Mouse (Mus musculus) frontal cortex, postnatal 25 days (tissue): ENCODE results near the gene Slc28a3.

Experiments
- DNase-seq, 2 experiments: peaks; one replicate each; pipeline ENCODE4 v3.0.0; 2022; ENCODE audit warnings: low spot score in 2 of 2

Gene Slc28a3

DNA sequence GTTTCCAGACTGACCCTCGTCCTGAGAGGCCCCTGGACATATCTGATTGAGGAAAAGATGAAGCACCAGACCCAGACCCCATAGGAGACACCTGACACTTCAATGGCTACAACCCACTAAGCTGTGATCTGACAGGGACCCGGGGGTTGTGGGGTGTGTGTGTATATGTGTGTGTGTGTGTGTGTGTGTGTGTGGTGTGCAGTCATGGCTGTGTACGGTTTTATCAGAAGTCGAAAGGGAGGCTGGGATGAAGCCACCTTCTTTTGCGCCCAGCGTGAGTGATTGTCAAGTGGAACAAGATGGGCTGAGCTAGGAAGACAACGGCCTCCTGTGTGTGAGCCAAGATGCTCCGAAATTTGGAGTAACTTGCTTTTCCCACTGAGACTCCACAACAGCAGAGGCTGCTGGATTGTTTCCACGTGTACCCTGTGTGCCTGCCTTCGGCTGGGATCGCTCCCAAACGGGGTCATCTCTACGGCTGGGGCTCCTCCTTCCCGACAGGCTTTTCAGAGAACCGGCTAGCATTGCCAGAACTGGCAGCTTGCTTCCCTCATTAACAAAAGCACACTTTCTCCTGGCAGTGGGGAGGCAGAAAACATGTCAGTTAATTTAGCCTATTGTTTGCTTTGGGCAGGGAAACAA is 50.1 kb downstream of the Slc28a3 start:
- no peak for DNase-seq

DNA sequence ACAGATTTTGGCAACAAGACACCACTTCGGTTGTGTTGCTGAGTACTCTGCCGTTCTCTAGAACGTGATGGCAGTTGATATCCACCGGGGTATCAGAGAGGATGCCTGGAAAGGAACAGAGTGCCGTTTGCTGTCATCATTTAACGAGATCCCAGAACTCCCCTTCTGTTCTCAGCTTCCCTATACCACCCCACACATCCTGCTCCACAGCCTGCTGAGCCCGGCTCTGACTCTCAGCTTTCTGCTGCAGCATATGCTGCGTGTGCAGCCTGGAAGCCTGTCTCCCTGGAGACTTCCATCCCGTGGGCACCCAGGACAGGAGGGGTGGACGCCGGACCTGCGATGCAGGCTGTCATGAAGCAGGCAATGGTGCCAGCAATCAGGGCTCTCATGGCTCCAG is 52.5 kb downstream of the Slc28a3 start:
- peak in 1 of 2 experiments; percentile 17 for DNase-seq

DNA sequence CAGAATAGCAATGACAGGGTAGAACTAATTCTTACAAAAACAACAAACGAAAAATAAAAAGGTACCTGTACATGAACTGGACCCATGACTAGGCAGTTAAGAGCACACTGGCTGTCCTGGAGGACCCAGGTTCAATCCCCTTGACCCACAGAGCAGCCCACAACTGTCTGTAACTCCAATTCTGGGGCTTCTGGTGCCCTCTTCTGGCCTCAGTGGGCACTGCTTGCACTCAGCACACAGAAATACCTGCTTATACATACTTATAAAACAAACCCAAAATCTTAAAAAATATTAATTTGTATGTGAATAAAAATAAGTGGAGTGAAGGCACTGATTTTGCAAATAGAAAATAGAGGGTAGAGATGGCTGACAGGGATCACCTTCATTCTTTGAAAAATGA is 54.7 kb downstream of the Slc28a3 start:
- DNase-seq: no peak

DNA sequence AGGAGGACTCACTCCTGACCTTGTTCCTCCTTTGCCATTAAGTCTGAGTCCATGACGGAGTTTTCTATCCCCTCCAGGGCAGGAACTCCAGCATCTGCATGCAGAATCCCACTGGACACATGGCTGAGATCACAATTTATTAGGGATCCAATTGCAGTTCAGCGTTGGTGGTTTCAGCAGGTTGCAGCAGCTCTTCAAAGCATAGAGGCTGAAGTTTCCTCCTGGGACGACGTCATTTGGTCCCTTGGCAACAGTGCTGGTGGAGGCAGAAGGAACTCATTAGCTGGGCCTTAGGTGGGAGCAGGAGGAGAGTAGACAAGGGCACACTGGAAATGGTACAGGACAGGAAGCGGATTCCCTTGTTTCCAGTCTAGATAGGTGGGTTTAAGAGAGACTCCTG is 55.1 kb downstream of the Slc28a3 start:
- DNase-seq: no peak

DNA sequence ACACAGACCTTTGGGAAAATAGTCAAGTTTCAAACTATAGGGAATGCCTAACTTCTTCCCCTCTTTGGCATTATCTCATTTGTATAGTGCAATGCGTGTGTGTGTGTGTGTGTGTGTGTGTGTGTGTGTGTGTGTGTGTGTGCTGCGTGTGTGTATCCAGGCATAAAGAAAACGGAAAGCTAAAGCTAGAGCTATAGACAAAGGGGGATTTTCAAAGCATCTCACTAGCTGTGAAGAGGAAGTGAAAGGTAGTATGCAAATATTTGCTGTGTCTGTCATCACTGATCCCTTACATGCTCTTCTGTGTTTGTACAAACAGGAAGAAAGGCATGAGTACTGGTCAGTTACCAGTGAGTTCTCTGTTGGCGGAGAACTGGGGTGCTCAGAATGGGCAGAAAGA is 58.8 kb downstream of the Slc28a3 start:
- DNase-seq: no peak

DNA sequence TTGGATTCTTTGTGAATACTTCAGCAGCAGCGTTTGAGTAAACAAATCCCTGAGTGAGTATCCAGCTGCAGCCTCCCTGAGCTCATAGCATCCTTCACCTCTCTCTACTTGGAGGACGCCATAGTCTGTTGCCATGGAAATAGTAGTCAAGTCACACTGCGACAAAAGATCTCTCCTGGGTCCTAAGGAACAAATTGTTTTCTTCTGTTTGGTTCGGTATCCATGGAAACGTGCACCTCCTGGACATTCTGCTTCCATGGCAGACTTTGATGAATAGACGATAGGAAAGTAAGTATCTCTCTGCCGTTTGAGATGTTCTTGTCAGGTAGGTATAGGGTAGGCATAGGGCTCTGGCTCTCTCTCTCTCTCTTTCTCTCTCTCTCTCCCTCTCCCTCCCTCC is 63.1 kb downstream of the Slc28a3 start:
- DNase-seq: no peak

DNA sequence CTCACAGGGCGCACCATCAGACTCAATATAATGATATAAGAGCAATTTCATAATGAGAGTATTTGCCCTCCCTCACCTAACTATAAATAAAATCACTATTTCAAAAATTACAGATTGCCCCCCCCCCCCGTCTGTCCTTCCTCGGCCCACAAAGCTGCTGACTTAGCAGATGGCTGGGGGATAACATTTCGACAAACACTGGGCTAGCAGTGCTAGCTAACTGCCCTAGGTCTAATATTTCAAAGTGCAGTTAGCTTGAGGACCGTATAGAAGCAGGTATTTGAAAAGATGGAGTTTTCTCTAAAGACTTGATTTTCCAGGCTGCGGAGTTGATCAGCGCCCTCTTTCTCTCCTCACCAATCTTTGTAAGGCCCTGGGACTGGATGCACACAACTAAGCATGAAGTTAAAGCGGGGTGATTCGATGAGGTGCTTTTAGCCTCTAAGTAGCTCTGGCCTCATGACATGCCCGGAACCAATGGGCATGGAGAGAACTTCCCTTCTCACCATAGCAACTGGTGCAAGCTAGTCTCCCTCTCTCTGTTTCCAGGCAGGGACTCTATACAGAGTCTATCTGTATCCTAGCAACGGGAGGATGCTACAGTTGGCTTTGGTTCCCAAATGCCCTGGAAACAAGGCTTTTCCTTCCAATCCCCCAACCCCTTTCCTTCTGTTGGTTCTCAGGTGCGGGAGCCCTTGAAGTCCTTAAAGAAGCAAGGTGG is 66.8 kb downstream of the Slc28a3 start:
- peak in 1 of 2 experiments; percentile 15 for DNase-seq

DNA sequence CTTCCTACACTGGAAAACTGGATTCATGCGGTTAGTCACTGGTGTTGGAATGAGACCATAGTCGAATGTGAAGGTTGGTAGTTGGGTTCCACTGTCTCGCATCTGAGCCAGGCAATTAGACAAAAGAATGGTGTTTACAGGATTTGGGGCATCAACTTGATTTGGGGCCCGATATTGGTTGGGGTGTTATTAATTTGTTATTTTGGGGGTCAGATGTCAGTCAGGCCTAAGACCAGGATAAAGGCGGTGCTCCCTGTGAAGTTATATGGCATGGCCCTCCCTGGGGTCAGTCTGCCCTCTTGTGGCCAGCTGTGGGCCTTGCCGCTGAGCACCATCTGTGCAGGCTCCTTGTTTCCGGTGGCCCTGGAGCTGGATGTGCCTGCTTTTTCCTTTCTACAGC is 67.6 kb downstream of the Slc28a3 start:
- peak; percentile 61 to 73 for DNase-seq

DNA sequence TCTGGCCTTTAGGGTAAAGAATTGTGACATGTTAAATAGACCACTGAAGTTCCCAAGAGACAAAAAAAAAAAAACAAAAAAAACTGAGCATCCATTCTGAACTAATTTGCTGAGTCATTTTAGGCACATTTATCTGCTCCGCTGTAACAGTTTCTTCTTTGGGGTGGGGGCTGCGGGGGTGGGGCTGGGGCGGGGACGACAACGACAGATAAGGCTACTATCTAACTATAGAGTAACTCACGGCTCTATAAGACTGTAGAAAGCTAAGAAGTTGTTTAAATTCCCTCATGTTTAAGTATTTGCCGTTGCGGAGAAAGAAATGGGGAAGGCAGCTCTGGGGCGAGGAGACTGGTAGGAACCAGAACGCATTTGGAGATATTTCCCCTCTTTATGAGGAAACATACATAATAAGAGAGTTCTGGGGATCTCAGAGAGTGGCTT is 68.1 kb downstream of the Slc28a3 start:
- DNase-seq: no peak

DNA sequence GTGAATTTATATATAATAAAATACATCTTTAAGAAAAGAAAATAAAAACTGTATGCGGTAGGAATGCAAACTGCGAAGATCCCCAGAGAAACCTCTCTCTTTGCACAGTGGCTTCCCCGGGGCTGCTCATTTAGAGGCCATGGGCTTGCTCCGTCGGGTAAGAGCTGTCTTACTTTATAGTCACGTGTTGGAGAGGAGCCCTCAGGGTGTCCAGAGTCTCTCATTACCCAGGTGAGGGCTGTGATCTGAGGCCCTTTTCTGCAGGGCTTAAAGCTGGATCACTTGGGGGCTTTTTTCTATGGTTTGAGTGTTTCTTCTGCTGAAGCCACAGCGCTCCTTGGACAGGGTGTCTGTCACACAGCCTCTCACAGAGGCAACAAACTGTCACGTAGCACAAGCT is 68.5 kb downstream of the Slc28a3 start:
- DNase-seq: no peak

DNA sequence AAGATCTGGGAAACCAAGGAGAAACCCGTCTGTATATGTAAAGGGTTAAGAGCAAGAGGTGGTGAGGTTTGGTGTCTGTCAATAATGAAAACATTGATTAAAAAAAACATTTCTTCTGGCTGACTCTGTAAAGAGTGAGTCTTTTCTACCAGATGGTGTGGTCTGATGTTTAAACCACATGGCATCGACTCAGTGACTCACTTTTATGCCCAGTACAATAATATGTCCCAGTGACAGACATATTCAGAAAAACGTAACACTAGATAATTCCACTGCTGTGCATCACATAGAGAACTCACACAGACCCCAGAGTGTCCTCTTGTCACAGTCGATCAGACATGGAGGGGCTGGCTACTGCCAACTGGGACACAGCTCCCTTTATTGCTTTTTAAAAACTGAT is 69.1 kb downstream of the Slc28a3 start:
- no peak for DNase-seq

DNA sequence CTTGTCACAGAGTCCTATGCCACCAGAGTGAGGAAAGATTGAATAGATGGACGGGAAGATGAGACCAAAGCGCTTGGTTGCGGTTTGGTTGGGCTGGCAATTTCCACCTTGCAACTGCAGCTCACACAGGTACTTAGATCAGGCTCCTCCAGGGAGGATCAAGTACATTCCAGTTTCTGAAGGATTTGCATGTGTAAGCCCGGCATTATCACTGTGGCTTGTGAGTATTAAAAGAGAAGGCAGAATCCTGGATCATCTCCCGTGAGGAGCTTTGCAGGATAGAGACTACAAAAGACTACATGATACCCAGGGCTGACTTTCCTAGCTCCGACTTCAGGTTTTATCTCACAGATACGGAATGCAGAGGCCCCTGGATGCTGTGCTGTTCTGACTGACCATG is 71.7 kb downstream of the Slc28a3 start:
- DNase-seq: no peak

DNA sequence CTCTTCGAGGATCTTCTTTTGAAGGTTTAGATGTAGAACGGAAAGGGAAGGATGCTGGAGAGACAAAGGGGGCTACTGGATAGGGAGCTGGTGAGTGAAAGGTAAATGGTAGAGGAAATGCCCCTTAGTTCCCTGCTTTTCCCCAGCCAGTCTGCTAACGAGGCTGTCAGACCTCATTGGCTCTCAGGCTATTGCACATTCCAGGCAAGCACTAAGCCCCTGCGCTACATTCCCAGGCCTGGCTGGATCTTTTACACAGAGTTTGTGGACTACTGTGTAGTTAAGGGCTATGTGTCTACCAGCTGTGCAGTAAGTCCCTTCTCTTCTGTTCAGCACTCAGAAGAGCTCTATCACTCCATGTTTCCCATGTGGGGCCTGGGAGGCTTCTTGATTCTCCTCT is 72.3 kb downstream of the Slc28a3 start:
- no peak for DNase-seq

DNA sequence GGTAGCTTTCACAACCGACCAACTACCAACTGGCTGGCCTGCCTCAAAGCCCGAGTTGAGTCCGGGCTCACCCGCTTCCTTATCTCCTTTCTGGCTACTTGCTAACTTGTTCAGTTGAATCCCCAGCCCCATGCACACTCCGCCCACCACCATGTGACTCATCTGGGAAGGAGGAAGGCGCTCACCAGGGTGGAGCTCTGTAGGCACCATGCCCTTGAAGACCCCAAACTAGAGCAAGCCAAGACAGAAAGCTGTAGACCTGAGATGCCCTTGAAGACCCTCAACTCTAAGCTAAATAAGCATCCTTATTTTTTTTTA is 72.8 kb downstream of the Slc28a3 start:
- DNase-seq: no peak

DNA sequence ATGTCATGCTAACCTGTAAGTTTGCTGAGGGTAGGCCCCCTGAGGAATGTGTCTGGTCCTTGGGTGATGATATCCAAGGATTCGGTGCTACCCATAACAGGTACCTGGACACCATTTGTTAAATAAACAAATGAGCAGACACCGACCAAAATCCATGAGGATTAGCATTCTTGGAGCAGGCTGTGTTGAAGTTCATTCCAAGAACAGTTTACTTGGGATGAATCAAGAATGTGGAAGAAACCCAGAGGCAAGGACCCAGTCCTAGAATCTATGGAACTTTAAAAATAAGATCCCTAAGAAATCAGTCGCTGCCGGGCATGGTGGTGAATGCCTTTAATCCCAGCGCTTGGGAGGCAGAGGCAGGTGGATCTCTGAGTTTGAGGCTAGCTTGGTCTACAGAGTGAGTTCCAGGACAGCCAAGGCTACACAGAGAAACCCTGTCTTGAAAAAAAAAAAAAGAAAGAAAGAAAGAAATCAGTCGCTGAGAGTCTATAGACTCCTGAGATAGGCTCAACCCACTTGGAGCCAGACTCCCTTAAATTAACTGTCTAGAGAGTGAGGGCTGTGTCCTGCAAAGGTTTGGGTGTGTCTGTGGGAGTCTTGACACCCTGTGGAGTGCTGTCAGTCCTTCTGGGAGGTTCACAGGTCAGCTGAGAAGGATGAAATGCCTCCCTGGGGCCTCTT is 73.3 kb downstream of the Slc28a3 start:
- DNase-seq: no peak

DNA sequence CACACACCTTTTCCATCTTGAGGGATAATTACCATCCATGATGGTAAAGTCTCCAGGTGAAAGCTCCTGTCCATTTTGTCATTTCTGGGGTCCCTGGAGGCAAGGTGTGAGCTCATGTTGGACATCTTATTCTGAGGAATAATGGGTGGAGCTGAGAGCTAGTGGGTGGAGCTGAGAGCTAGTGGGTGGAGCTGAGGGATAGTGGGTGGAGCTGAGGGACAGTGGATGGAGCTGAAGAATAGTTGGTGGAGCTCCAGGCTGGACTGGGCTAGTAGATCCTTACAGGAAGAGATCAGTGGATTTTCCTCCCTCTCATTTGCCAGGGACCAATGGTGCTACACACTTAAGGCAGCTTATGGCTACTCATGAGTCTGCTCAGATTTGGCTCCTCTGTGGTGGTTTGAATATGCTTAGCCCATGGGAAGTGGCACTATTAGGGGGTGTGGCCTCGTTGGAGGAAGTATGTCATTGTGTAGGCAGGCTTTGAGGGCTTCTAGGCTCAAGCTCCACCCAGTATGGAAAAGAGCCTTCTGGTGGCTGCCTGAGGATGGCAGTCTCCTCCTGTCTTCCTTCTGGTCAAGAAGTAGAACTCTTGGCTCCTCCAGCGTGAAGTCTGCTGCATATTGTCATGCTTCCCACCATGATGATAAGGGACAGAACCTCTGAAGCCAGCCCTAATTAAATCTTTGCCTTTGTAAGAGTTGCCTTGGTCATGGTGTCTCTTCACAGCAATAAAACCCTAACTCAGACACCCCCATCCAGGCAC is 74.0 kb downstream of the Slc28a3 start:
- no peak for DNase-seq

DNA sequence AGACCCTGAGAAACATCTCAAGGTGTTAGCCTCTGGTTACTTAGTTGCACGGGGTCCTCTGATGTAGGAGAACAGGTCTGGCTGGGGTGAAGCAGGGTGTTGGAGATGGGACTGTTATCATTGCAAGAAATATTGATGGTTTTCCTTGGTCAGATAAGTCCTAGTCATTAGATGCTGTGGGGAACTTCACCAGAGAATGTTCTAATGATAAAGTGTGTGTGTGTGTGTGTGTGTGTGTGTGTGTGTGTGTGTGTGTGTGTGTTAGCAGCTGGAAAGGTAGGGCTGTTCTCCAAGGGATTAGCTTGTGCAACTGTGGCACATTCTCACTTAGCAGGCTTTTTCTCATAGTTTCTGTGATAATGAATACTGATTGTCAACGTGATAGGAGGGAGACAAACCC is 75.4 kb downstream of the Slc28a3 start:
- DNase-seq: no peak

DNA sequence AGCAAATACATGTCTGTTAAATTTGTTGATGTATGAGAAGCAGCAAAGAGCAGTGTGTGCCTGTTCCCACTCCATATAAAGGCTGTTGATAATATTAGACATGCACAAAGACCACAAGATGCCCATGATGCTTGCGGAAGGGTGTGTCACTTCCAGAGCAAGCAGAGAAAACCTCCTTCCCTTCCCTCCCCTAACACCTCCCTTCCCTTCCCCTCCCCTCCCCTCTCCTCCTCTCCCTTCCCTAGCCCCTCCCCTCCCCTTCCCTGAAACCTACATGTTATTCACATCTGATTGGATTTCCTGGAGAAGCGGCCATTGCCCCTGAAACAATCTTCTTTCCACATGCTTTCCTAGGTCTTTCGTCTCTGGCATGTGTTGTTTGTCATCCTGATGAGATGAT is 75.8 kb downstream of the Slc28a3 start:
- no peak for DNase-seq

DNA sequence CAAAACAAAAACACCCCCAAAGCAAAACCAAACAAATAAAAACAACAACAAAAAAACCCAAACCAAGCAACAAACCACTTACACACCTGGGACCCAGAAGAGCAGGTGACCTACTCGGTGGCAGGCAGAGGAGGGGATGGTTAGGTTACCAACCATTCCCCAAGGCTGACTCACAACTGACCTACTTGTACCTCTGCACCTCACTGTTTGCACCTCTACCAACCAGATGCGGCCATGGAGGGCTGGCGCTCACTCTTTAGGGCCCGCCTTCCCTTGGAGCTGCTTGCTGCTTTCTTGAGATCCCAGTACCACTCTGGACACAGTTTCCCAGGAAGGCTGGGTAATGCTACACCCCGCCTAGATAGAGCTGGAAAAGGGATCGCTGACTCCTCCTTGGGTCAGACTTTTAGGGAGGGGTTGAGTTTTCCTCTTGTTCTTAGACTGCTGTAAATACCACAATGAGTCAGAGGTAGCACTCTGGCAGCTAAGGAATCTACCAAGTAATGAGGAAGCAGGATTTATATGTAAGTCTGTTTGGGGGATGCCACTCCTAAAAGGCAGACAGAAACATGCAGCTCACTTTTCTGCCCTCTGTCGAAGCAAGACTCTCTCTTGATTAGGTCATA is 76.3 kb downstream of the Slc28a3 start:
- no peak for DNase-seq

DNA sequence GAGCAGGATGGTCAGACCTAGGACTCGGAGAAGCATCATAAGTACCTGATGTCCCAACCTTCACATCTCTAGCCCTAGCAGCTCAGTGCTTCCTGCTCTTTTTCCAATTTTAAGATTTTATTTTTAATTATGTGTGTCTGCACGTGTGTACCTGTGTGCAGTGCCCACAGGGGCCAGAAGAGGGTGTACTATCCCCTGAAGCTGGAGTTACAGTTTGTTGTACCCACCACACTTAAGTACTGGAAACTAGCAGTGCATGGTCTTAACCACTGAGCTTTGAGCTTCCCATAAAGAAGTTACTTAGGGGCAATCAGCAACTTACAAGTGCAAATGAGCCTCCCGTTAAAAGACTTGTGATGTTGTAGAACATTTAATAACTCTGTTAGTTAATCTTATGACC is 86.1 kb downstream of the Slc28a3 start:
- DNase-seq: no peak

DNA sequence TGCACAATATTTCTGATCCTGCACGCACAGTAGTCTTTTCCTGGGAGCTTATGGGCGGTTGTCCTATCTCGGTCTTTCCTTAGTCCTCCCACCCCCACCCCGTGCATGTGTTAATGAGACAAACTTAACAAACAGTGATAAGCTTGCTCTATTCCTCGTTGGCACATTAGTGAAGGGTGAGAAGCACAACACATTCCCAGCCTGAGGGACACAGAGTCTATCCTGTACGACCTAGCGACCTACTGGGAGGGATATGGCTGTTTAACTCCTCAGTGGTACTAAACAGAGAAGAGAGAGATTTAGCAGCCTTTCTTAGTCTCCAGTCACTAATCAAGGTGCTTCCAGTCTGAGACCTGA is 86.9 kb downstream of the Slc28a3 start:
- no peak for DNase-seq
